Mouse (Mus musculus) MEL (cell line): ENCODE results near the gene Eva1c.

ENCODE experiments used
- CHD1 ChIP-seq: IDR thresholded peaks from 2 replicates; pipeline ENCODE4 v1.6.1; 2012; ENCODE audit warnings: low read depth, mild to moderate bottlenecking, inconsistent platforms, low read length, improper control_type of control experiment
- MAZ ChIP-seq: IDR thresholded peaks from 2 replicates; pipeline ENCODE4 v1.6.1; 2012; ENCODE audit warnings: low read depth, mild to moderate bottlenecking, inconsistent platforms, low read length, improper control_type of control experiment
- NRF1 ChIP-seq: IDR thresholded peaks from 2 replicates; pipeline ENCODE4 v1.6.1; 2014; ENCODE audit warnings: low read depth, mild to moderate bottlenecking, inconsistent platforms, low read length, improper control_type of control experiment, moderate library complexity; ENCODE audit not compliant: poor library complexity, insufficient read depth, severe bottlenecking
- POLR2A ChIP-seq, 2 experiments: IDR thresholded peaks; 2 replicates each; pipeline ENCODE4 v1.6.1; 2011 to 2012; ENCODE audit warnings: low read length in 2 of 2, mild to moderate bottlenecking in 2 of 2, control low read depth in 1 of 2, improper control_type of control experiment in 1 of 2, low read depth in 1 of 2, moderate library complexity in 1 of 2; ENCODE audit not compliant: control insufficient read depth in 1 of 2, insufficient read depth in 1 of 2, poor library complexity in 1 of 2
- TCF12 ChIP-seq: IDR thresholded peaks from 2 replicates; pipeline ENCODE4 v1.6.1; 2014; ENCODE audit warnings: low read depth, mild to moderate bottlenecking, inconsistent platforms, low read length, improper control_type of control experiment, moderate library complexity

DNA sequence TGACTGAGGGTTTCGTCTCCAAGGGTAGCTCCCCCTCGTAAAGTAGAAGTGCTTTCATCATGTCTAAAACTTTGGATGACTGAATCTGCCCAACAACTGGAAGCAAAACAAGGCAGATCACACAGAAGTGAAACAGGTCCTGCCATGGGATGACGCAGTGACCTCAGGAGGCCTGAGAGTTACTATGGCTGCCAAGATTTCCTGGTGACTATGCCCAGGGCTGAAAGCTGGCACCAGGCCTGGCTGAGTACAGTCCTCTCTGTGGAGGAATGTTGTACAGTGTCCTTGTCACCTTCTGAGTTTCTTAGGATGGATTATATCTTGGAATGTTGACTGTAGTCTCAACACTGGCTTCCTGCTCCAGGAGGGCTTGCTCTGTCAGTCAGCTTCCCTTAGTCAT is 71.1 kb downstream of the Eva1c start:
- no peak for TF ChIP-seq CHD1
- TF ChIP-seq MAZ = no peak
- TF ChIP-seq TCF12 = no peak
- no peak for TF ChIP-seq NRF1
- TF ChIP-seq POLR2A (IDR thresholded peaks at IDR 0.05; ENCODE audit: control insufficient read depth in 1 of 2, insufficient read depth in 1 of 2, low read depth in 1 of 2, low read length in 2 of 2, poor library complexity in 1 of 2) = no peak
